Mouse (Mus musculus) spleen, embryonic (tissue): Measurements from ENCODE around the gene Vmn2r58.
"Not testable (repeated sequence)": the region's sequence is repeated elsewhere in the genome, so short reads cannot be mapped to it uniquely, and the experiment has no call there.

Experiments used
- CTCF ChIA-PET: fragments of 350-600 bp; sonication (Branson Sonifier 250); formaldehyde crosslinking; loops from one replicate; lab custom pipeline; 2022; lab: Charles Lee

Gene Vmn2r58

DNA sequence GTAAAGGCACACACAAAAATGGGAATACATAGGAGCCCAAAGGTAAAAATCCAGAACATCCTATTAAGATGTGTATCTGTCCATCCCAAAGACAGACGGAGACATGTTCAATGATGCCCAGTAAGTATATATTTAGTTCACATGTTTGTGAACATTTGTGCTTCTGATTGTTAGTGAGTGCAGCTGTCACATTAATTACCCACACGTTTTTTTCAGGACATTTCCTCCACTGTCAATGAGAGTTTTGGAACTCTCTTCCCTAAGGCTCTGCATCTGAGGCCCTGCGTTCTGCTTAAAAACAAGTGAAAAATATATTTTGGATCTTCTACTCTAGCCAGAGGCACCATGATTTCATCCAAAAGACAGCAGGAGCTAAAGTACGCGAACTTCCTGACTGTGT, at the start of gene Vmn2r58:
Gene Vmn2r58 (minus strand): TSS at position 101 of the 400 bp plus-strand sequence.
- CTCF ChIA-PET, result not testable (repeated sequence)
